Mouse (Mus musculus) G1E (cell line): ENCODE measurements around the gene Rnf157.

ENCODE experiments used
- CTCF ChIP-seq: IDR thresholded peaks from 2 replicates; pipeline ENCODE4 v1.5.1; 2012; ENCODE audit warnings: low read depth, low read length, inconsistent platforms, mixed read lengths
- GATA1 ChIP-seq: IDR thresholded peaks from 2 replicates; pipeline ENCODE4 v1.6.1; 2012; ENCODE audit warnings: borderline replicate concordance, low read length, inconsistent platforms, mixed read lengths
- POLR2AphosphoS5 ChIP-seq: IDR thresholded peaks from 2 replicates; pipeline ENCODE4 v1.6.1; 2012; ENCODE audit warnings: low read depth, low read length, inconsistent platforms; ENCODE audit not compliant: insufficient replicate concordance
- TAL1 ChIP-seq: conservative IDR thresholded peaks from 2 replicates; pipeline ENCODE4 v1.6.1; 2012; ENCODE audit warnings: low read depth, low read length, inconsistent platforms, mixed read lengths

DNA sequence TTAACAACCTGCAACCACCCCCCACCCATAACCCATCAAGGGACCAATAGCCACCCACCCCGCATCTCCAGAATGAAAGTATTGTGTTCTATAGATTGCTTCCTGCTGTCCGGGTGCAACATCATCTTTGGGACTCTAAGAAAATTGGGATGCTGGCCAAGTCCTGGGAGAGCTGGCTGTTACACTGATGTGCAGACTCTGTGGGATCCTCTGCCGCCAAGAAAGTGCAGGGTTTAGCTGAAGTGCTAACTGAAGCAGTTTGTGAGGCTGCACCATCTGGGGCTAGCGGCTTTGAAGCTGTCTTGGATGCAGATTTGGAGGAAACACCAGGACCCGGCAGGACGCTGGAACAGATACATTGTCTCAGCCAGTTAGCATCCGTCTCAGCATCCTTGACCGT, 101.7 kb downstream of the Rnf157 start:
- TF ChIP-seq CTCF (no peak), GATA1 (no peak), POLR2AphosphoS5 (no peak), TAL1 (no peak)
